Mouse (Mus musculus) gastrocnemius, postnatal 14 days (tissue): ENCODE results near the gene Fut7. TPM values are rescaled to one million over a fixed set of nuclear protein-coding genes. Genes with fewer than 3 reads are reported as not detected.

Experiments used
- DNase-seq: peaks from one replicate; pipeline ENCODE4 v3.0.0; 2021; ENCODE audit warnings: mixed read lengths
- intact Hi-C: fragments of 180-260 bp; cut with DNase I; formaldehyde crosslinking; loops from one replicate; pipeline ENCODE4 v1.15.1; 2025; ENCODE audit warnings: low total_unique reads
- microRNA-seq, 2 experiments: library from miRNA; unstranded; fragments of <30 nt; microRNA quantifications; one replicate each; pipeline ENCODE4 v1.2.0; 2021
- total RNA-seq, 2 experiments: library from RNA; stranded (reverse); gene quantifications; 2 replicates each; pipeline ENCODE4 v1.2.3; 2021

Fut7 gene
- total RNA-seq, 2 experiments from 2014 or later, result not detected

DNA sequence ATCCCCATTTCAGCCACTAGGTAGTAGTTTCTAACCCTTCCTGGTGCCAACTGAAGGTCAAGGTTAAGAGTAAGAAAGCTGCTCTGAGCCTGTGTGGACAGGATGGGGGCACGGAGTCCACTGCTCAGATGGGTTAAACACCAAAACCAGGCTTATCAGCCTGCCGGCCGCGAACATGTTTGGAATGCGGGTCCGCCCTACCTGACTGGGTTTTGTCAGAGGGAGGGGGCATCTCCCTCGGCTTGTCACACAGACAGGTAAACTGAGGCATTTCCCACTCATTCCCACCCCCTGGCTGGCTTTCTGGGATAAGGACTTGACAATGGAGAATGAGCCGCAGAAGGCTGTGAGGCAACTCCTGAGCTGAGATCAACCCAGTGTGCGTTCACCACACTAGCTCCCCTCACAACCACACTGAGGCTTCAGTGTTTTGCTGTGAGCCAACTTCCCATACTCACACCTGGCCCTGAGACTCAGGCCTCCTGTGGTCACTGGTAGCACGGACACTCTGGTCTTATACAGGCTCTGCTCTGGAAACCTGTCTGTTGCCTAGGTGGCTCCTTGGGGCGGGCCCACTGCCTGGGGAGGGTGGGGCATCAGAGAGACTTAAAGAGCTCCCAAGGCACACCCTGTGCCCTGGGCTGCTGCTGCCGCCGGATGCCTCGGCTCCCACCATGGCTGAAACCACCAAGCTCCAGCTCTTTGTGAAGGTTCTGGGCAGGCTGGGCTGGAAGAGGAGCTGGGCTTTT is 33.3 kb downstream of the Fut7 start, which contains the start of gene Clic3:
Clic3 (plus strand) TSS at position 634 of the 749 bp plus-strand sequence.
- intact Hi-C loops, result no loop called here
- no peak for DNase-seq

DNA sequence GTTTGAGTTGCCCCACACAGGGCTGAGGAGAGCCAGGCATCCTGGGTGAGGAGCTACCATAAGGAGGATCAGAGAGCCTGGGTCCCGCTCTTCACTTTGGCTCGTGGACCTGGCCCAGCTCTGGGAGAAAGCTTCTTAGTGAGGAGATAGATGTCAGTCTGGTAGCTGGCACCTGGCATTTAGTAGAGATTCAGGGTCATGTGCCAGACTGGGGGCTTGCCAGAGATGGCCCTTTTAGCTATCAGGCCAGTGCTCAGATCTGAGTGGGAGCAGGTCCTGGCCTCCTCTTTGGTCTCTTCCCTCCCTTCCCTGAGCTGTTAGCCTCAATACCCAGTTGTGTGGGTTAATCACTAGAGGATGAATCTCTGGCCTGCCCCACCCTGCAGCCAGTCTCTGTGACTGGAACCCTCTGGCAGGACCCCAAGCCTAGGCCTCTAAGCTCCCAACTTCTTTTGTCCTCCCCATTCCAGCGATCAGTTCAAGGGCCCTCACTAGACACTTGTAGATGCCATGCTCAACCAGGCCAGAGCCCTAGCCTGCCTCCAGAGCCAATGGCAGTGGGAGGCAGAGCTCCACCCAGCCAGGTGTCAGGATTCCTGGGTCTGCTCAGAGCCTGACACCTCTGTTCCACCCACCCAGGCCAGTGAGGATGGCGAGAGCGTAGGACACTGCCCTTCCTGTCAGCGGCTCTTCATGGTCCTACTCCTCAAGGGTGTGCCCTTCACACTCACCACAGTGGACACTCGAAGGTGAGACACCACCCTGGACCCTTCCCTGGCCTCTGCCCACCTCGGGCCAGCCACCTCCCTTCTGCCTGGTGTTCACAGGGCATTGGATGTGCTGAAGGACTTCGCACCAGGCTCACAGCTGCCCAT is 34.2 kb downstream of the Fut7 start:
- intact Hi-C loops, result no loop called here
- no peak for DNase-seq

DNA sequence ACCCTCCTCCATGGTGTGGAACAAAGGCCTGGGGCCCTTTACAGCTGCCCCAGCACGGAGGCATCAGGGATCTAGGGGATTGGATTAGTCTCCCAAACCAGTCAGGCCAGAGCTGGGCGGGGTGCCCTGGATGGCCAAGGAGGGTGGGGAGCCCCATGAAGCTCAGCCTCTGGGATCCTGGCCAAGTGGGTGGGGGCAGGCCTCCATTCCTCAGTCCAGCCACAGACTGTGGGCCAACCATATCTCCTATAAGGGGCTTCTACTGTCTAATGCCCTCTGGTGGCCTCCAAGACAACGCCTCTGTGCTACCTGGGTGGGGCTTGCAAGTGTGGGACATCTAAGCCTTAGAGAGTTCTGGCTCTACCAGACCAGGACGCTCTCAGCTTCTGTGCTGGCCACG is 35.8 kb downstream of the Fut7 start:
- intact Hi-C loops, result no loop called here
- DNase-seq, result peak; percentile 79

DNA sequence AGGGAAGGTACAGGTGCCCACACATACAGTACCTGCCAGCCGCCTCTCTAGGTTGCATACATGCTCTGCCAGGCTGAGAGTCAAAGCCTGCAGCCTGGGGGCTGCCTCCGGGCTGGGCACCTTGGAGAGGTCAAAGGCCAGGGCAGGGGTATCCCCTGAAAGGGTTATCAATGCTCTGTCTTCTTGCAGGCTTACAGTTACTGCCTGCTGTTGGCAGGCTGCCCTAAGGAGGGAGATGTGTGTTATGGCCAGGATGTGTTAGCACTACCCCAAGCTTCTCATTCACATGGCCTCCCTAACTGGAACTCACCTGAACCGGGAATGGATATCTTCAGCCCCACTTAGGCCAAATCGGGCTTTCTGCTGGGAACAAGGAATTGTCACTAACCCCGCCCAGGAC is 37.1 kb downstream of the Fut7 start:
- intact Hi-C loops, result no loop called here
- DNase-seq, result peak; percentile 28

DNA sequence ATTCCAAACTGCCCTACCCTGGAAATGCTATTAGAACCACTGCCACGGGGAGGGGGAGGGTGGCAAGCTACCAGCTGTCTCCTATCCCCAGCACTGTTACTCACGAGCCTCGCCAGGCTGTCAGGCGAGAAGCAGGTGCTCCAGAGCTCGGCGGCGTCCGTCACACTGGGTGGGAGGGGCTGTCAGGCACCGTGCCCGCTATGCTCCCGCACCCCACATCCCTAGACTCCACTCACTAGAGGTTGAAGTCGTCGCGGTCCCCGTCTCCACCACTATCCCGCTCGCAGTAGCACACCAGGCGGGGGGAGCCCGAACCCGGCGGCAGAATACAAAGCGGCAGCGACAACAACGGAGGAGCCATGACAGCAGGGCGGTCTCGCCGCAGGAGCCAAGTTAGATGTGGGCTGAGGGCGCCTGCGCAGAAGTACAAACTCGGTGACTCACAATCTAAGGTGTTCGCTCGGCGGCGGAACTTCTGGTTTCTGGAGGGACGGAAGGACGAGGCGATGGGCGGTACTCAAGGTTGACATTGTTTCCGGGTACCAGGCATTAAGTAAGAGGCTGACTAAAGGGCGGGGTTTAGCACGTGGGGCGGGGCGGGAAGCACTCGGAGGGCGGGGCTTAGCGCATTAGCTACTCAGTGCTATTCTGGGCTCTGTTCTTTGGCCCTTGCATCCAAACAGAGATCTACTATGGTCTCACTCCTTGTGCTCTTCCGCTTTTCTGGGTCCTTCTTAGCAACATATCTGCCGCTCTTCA is 37.7 kb downstream of the Fut7 start, which contains the start of gene Paxx:
Paxx (minus strand) TSS at position 544 of the 759 bp plus-strand sequence.
- peak; percentile 92 for DNase-seq
- intact Hi-C loops, result no loop called here

DNA sequence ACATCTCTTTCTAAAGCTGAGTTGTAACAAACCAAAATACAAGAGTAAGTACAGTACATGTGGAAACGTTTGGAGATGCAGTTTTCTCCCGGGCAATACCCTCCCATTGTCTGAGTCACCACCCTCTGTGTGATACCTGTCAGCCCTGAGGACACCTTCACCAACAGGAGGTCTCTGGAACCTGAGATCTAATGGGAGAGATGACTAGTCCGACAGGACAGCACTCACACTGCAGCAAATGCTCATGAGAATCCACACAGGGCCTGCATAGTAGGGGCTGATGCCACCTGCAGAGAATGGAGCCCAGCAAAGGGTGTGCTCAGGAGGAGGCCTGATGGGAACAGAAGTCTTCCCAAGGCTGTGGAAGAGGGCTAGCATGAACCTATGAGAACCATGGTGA is 38.3 kb downstream of the Fut7 start:
- DNase-seq, result no peak
- intact Hi-C loops, result no loop called here

DNA sequence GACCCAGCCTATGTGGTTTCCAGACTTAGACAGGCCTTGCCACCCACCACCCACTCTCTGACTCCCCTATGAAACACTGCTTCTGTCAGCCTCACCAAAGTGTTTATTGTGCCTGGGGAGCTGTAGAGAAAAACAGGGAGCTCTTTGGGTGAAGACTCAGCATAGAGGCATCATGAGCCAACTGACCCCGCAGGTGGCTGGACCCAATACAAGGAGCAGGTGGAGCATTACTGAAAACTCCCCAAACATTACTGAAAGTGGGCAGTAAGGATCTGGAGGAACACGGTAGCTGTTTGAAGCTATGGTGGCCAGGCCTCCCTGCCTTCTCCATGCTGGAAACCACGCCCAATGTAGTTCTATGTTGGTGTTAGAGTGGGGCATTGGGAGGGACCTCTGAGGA is 40.6 kb downstream of the Fut7 start:
- intact Hi-C loops, result no loop called here
- no peak for DNase-seq

DNA sequence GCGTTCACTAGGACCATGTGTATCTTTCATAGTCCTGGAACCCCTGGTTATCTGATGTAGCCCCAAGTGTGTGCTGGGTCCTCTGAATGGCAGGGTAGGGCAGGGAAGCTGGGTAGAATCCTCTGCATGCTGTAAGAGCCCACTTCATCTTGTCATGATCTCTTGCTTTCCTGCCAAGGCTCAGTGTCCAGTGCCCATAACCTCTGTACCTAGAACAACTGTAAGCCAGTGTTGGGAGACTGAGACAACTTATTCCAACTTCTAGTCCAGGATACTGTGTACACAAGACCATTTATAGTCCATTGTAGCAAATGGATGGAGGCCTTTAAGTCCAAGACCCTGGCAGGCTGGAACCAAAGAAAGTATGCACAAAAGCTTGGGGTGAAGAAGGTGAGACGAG is 42.2 kb downstream of the Fut7 start:
- intact Hi-C loops, result no loop called here
- no peak for DNase-seq

DNA sequence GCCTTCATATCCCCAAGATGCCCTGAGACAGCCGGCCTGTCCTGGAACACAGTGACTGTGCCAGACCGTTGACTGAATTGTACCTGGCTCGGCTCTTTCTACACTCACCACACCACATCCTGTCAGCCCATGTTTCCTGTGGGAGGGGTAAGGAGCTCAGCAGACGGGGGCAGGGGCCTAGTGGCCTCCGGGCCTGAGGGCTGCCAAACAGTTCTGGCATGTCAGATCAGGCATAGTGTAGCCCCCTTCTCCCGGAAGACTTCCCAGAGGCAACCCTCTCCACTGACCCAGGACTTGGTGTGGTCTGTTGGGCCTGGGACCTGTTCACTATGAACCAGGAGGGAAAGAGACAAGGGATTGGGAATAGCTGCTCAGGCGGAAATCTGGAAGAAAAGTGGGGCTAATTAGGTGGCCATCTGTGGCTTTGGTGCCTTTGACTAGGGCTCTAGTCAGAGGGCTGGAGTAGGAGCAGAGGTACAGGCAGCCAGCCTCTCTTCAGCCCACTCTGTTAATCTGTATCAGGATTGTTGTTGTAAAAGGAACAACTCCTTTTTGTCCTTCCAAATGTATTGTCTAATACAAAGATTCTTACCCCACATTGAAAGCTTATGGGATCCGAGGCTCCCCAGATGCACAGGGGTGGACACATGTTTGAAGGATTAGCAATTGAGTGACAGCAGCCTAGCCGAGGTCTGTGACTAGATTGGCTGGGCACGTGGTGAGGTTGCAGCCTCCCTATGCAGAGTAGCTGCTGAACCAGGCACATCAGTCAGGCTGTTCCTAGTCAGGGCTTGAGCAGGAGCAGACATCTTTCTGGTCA is 43.0 kb downstream of the Fut7 start:
- intact Hi-C loops, result no loop called here
- no peak for DNase-seq

DNA sequence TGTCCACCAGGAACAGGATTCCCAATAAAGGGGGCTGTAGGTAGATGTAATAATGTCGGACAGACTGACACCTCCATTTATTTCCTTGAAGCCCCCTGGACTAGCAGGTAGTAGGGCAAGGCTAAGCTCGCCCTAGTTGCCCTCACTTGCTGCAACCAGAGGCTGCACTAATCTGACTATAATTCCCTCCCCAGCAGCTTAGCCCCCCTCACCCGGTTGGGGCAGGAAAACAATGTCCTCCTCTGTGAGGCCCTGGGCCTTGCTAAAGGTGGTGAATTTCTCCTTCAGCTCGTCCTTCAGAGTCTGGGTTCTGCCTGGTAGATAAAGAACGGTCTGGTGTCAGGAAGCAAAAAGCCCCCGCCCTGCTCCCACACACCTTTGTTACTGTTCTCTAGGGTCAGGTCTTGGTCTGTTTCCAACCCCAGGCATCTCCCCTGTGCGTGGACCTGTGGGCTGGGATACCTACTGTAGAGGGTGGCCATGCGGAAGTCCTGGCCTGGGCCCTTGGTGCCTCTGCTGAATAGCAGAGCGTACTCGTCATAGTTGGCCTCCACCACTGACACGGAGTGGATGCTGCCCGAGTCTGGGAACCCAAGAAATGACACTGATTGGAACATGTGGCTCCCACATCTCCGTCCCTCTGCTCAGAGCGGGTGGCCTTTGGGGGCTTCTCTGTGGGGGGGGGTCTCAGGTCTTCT is 44.7 kb downstream of the Fut7 start:
- no peak for DNase-seq
- intact Hi-C loops, result no loop called here

DNA sequence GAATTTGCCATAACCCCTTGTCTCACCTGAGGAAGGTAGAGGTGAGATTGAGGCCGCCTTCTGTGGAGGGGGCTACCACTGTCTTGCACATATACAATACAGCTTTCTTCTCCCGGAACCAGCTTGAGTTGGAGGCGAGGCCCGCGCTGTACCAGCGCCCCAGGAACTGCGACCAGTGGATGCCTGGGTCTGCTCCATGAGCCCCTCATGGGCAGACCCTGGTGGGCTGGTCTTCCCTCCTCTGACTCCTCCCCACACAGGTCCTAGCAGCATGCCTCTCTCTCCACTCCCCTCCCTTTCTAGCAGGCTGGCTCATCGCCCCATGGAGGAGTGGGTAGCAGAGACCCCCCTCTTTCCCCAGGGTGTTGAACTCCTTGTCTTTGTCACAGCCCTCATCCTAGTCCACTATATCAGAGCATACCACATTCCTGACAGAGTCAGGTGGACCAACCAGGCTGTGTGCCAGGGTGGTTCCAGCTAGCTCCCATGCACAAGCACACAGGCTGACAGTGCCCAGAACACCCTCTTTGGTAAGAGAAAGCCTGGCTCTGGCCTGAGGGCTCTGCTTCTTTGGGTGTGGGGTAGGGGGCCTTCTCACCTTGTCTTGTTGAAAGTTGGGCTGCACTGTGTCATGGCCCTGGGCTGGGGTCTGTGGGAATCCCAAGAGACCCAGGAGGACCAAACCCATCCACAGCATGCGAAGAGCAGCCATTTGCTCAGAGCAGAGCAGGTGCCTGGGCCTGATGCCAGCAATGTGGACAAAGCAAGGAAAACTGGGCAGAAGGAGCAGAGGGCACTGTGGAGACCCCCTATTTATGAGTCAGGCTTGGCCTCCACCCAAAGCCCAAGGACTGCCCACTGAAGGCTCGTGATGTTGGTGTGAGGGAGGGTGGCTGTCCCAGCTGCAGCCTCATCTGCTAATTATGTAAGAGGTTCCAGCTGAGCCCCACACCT is 46.2 kb downstream of the Fut7 start:
- no peak for DNase-seq
- intact Hi-C loops, result no loop called here

DNA sequence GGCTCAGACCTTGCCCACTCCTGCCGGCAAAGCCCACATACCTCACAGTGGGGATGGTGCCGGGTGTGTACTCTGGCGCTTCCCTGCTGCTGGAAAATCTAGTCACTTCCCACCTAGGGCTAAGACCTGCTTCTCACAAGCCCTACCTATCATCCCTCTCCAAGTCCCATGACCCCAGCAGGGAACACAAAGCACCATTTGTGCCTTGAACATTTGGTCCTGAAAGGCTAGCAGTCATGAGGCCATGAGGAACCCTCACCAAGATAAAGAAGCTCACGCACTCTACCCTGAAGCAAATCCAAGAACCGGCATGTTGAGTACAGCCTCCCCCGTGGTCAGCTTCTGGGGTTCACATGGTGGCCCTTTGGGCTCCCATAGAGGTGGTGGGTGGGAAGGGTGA is 46.9 kb downstream of the Fut7 start, which contains the start of gene Ptgds:
Ptgds (minus strand) TSS at position 78 of the 400 bp plus-strand sequence.
- no peak for DNase-seq
- intact Hi-C loops, result no loop called here

DNA sequence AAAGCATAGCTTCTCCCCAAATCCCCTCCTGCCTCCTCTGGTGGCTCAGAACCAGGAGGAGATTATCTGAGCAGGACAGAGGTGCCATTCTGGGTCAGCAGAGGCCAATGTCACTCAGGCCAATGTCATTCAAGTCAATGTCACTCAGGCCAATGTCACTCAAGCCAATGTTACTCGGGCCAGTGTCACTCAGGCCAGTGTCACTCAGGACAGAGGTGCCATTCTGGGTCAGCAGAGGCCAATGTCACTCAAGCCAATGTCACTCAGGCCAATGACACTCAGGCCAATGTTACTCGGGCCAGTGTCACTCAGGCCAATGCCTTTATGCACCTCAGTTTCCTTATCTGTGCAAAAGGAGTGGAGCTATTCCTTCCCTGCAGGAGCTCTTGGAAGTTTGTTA is 49.5 kb downstream of the Fut7 start:
- DNase-seq, result no peak
- intact Hi-C loops, result no loop called here

Small RNA genes within 50 kb of the gene (microRNA-seq; reads per million reads assigned to microRNA genes)
- gene Mir3087, result 0 to 0.50 reads per million in 2 experiments

Other genes starting within 250 kb of the Fut7 start
- gene Nrarp, start 242.5 kb upstream of the Fut7 start, total RNA-seq, result 10 to 100 TPM; 11.3 to 13.6 TPM
- gene Tor4a, start 226.4 kb upstream of the Fut7 start, total RNA-seq, result 1 to 10 TPM; 1.9 TPM
- gene Nelfb, start 211.8 kb upstream of the Fut7 start, total RNA-seq, result 10 to 100 TPM; 24.1 to 26.1 TPM
- not detected for gene Stpg3, start 208.6 kb upstream of the Fut7 start, total RNA-seq
- not detected for gene Fam166a, start 204.5 kb upstream of the Fut7 start, total RNA-seq
- 100 to 1,000 TPM; 291 to 431 TPM for gene Tubb4b, start 198.6 kb upstream of the Fut7 start, total RNA-seq
- gene Slc34a3, start 188.9 kb upstream of the Fut7 start, total RNA-seq, result not detected
- not detected for gene Rnf224, start 186.5 kb upstream of the Fut7 start, total RNA-seq
- gene Rnf208, start 181.0 kb upstream of the Fut7 start, total RNA-seq, result 1 to 10 TPM in 1 of 2 experiments, under 1 TPM in 1; 0.66 to 1.4 TPM
- not detected for gene Cysrt1, start 180.8 kb upstream of the Fut7 start, total RNA-seq
- gene AL732309.1, start 176.4 kb upstream of the Fut7 start, total RNA-seq, result 1 to 10 TPM in 1 of 2 experiments, not detected in 1; 1.5 TPM
- 10 to 100 TPM; 13.5 to 13.6 TPM for gene Tmem203, start 167.8 kb upstream of the Fut7 start, total RNA-seq
- 1 to 10 TPM; 2.8 to 5.0 TPM for gene Tprn, start 160.6 kb upstream of the Fut7 start, total RNA-seq
- gene Ssna1, start 150.8 kb upstream of the Fut7 start, total RNA-seq, result 10 to 100 TPM; 28.9 to 34.2 TPM
- 10 to 100 TPM; 29.7 to 31.0 TPM for gene Anapc2, start 150.8 kb upstream of the Fut7 start, total RNA-seq
- not detected for gene Tmem210, start 135.1 kb upstream of the Fut7 start, total RNA-seq
- gene Lrrc26, start 133.4 kb upstream of the Fut7 start, total RNA-seq, result not detected
- under 1 TPM in 1 of 2 experiments, not detected in 1; 0.22 TPM for gene Grin1, start 104.1 kb upstream of the Fut7 start, total RNA-seq
- 10 to 100 TPM; 16.7 to 17.0 TPM for gene Man1b1, start 90.9 kb upstream of the Fut7 start, total RNA-seq
- gene Dpp7, start 66.9 kb upstream of the Fut7 start, total RNA-seq, result 1 to 10 TPM; 6.0 to 6.6 TPM
- gene Uap1l1, start 57.6 kb upstream of the Fut7 start, total RNA-seq, result 1 to 10 TPM; 5.2 to 5.8 TPM
- gene Sapcd2, start 50.9 kb upstream of the Fut7 start, total RNA-seq, result 1 to 10 TPM; 1.2 to 1.6 TPM
- gene Entpd2, start 27.4 kb upstream of the Fut7 start, total RNA-seq, result 10 to 100 TPM; 19.0 to 25.2 TPM
- 10 to 100 TPM; 24.0 to 28.1 TPM for gene Npdc1, start 23.9 kb upstream of the Fut7 start, total RNA-seq
- 10 to 100 TPM in 1 of 2 experiments, 1 to 10 TPM in 1; 9.2 to 11.6 TPM for gene Abca2, start 5.4 kb downstream of the Fut7 start, total RNA-seq
- gene Clic3, start 33.6 kb downstream of the Fut7 start, total RNA-seq, result not detected
- gene Paxx, start 37.8 kb downstream of the Fut7 start, total RNA-seq, result 10 to 100 TPM; 15.7 to 18.9 TPM
- 1 to 10 TPM; 1.3 to 1.4 TPM for gene Ptgds, start 46.8 kb downstream of the Fut7 start, total RNA-seq
- gene Lcn12, start 70.6 kb downstream of the Fut7 start, total RNA-seq, result not detected
- 10 to 100 TPM; 68.6 to 70.5 TPM for gene Fbxw5, start 77.5 kb downstream of the Fut7 start, total RNA-seq
- under 1 TPM; 0.91 to 0.98 TPM for gene C8g, start 78.5 kb downstream of the Fut7 start, total RNA-seq
- gene Traf2, start 123.7 kb downstream of the Fut7 start, total RNA-seq, result 10 to 100 TPM in 1 of 2 experiments, 1 to 10 TPM in 1; 9.7 to 13.3 TPM
- 100 to 1,000 TPM; 164 to 173 TPM for gene Edf1, start 134.6 kb downstream of the Fut7 start, total RNA-seq
- under 1 TPM; 0.68 to 0.80 TPM for gene Mamdc4, start 151.6 kb downstream of the Fut7 start, total RNA-seq
- 10 to 100 TPM; 42.6 to 44.8 TPM for gene Phpt1, start 152.0 kb downstream of the Fut7 start, total RNA-seq
- gene Ajm1, start 158.5 kb downstream of the Fut7 start, total RNA-seq, result under 1 TPM in 1 of 2 experiments, not detected in 1; 0.10 TPM
- gene Rabl6, start 185.3 kb downstream of the Fut7 start, total RNA-seq, result 10 to 100 TPM; 39.5 to 41.0 TPM
- gene Ccdc183, start 194.4 kb downstream of the Fut7 start, total RNA-seq, result not detected
- 10 to 100 TPM; 12.1 to 14.3 TPM for gene Tmem141, start 198.7 kb downstream of the Fut7 start, total RNA-seq
- 1 to 10 TPM; 5.7 to 6.2 TPM for gene Fcna, start 204.8 kb downstream of the Fut7 start, total RNA-seq
- gene Lcn8, start 229.9 kb downstream of the Fut7 start, total RNA-seq, result 10 to 100 TPM; 31.0 to 33.3 TPM
- gene Lcn5, start 234.7 kb downstream of the Fut7 start, total RNA-seq, result not detected